Mouse (Mus musculus) embryonic facial prominence, embryonic 11.5 days (tissue): Measurements from ENCODE around the gene Tfrc. TPM values are rescaled to one million over a fixed set of nuclear protein-coding genes. Genes with fewer than 3 reads are reported as not detected.

ENCODE experiments used
- ATAC-seq: fragments of 200-750 bp; cut with Nextera tagmentation; replicated peaks from 2 replicates; pipeline ENCODE4 v1.8.0; 2017; ENCODE audit warnings: low read depth; ENCODE audit not compliant: insufficient number of reproducible peaks, low FRiP score, low TSS enrichment
- DNase-seq: peaks from one replicate; pipeline ENCODE4 v3.0.0-alpha.2; 2015; ENCODE audit warnings: low spot score
- H3K27ac ChIP-seq: fragments of 300-500 bp; sonication (generic); replicated peaks from 2 replicates; pipeline ENCODE4 v1.5.1; 2014; ENCODE audit warnings: mild to moderate bottlenecking, low read depth, low read length, control low read depth
- H3K27me3 ChIP-seq: fragments of 300-500 bp; sonication (generic); 2 replicates; pipeline ENCODE4 v1.6.1; 2014; ENCODE audit warnings: mild to moderate bottlenecking, low read length, moderate library complexity, mixed read lengths; ENCODE audit not compliant: control insufficient read depth, insufficient read depth
- H3K36me3 ChIP-seq: fragments of 300-500 bp; sonication (generic); replicated peaks from 2 replicates; pipeline ENCODE4 v1.6.1; 2014; ENCODE audit warnings: low read depth, mild to moderate bottlenecking, low read length, moderate library complexity, mixed read lengths; ENCODE audit not compliant: control insufficient read depth, insufficient read depth
- H3K4me1 ChIP-seq: fragments of 300-500 bp; sonication (generic); 2 replicates; pipeline ENCODE4 v1.6.1; 2014; ENCODE audit warnings: low read length, mixed read lengths; ENCODE audit not compliant: control insufficient read depth, insufficient read depth
- H3K4me2 ChIP-seq: fragments of 300-500 bp; sonication (generic); 2 replicates; pipeline ENCODE4 v1.6.1; 2014; ENCODE audit warnings: low read depth, mild to moderate bottlenecking, control low read depth, low read length, moderate library complexity
- H3K4me3 ChIP-seq: fragments of 300-500 bp; sonication (generic); 2 replicates; pipeline ENCODE4 v1.5.1; 2014; ENCODE audit warnings: low read depth, low read length, control low read depth
- H3K9ac ChIP-seq: fragments of 300-500 bp; sonication (generic); replicated peaks from 2 replicates; pipeline ENCODE4 v1.6.1; 2014; ENCODE audit warnings: mild to moderate bottlenecking, control low read depth, low read length
- H3K9me3 ChIP-seq: fragments of 300-500 bp; sonication (generic); replicated peaks from 2 replicates; pipeline ENCODE4 v1.6.1; 2016; ENCODE audit warnings: mild to moderate bottlenecking, low read length, inconsistent platforms, mixed read lengths; ENCODE audit not compliant: control insufficient read depth
- WGBS: fragments of 180-500 bp; shearing (Covaris S2); extraction: QIAGEN DNeasy Blood & Tissue Kit; methylation state at CpG from one replicate; pipeline ENCODE4 v1.1.7; 2014; 5-methylcytosine and 5-hydroxymethylcytosine counted together
- polyA plus RNA-seq: library from polyadenylated mRNA; unstranded; fragments of >200 nt; fragmentation: Nextera tagmentation; extraction: Ambion mirVana; gene quantifications from 2 replicates; pipeline ENCODE4 v1.2.1, GENCODE M21; 2014

Gene Tfrc
- polyA plus RNA-seq, 1 experiment from 2014 or later, result 63.2 TPM

DNA sequence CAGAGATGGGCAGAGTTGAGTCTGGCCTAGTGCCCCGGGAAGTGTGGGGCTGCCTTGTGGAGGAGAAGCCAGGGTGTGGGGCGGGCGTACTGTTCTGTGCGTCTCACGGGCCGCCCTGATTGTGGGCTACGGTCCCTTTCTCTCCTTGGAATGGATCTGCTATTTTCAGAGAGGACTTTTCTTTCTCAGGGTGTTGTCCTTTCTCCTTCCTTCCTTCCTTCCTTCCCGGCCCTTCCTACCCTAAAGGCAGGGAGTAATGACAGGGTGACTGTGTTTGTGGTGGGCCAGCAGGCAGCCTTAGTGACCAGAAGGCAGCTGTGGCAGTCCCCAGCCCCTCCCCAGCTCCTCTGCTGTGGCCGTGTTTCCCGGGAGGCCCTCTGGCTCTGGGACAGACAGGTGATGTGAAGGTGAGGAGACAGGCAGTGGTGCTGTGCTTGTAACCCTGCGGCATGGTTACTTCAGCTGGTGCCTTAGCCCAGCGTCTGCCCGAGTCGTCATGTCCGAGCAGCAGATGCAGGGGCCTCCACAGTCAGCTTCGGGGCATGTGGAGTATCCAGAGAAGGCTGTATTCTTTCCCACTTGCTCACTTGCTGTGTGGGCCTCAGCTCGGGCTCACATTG is 65.5 kb downstream of the Tfrc start:
- no peak overlapping the region for H3K9ac ChIP-seq
- no peak overlapping the region for H3K27ac ChIP-seq
- H3K4me1 ChIP-seq, result no peaks in the 10 kb centered on the region
- H3K4me3 ChIP-seq, result no peak overlapping the region
- DNase-seq (no peak), ATAC-seq (no peak)
- no peak overlapping the region for H3K4me2 ChIP-seq
- whole genome bisulfite sequencing, result 86% methylated on average over 17 of the region's 17 CpGs
- no peaks in the 10 kb centered on the region for H3K27me3 ChIP-seq
- no peaks in the 10 kb centered on the region; the same call in 1 of the 2 replicates for H3K36me3 ChIP-seq
- H3K9me3 ChIP-seq, result no peaks in the 10 kb centered on the region

DNA sequence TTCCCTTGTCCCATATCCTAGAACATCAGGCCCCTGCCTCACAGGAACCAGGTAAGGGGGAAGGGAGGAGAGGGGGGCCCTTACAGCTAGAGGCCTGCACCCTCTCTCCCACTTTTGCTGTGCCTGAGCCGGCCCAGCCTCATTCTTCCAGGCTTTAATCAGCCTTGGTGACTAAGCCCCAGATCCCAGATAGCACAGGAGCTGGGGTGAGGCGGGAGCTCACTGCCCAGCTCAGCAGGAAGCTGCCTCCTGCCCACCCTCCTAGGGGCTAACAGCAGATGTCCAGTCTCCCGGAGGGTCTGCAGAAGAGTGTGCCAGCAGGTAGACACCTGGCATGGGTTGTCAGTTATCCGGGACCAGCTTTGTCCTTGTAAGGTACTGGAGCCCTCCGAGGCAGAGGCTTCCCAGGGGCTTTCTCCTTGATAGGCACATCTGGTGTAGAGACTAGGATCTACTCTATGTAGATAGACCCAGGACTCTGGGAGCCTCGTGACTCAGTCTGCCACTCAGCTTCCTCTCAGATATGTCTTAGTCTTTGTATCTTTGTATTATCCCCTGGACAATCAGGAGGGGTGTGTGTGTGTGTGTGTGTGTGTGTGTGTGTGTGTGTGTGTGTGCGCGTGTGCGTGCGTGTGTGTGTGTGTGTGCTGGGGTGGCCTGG is 68.5 kb downstream of the Tfrc start:
- ATAC-seq (no peak), DNase-seq (no peak)
- Histone ChIP-seq H3K9ac (no peak overlapping the region), H3K36me3 (no peaks in the 10 kb centered on the region; the same call in 1 of the 2 replicates), H3K27ac (no peak overlapping the region), H3K4me2 (no peak overlapping the region), H3K27me3 (no peaks in the 10 kb centered on the region), H3K9me3 (no peaks in the 10 kb centered on the region), H3K4me1 (no peaks in the 10 kb centered on the region), H3K4me3 (no peak overlapping the region)
- WGBS, result 85% methylated on average over 10 of the region's 10 CpGs

DNA sequence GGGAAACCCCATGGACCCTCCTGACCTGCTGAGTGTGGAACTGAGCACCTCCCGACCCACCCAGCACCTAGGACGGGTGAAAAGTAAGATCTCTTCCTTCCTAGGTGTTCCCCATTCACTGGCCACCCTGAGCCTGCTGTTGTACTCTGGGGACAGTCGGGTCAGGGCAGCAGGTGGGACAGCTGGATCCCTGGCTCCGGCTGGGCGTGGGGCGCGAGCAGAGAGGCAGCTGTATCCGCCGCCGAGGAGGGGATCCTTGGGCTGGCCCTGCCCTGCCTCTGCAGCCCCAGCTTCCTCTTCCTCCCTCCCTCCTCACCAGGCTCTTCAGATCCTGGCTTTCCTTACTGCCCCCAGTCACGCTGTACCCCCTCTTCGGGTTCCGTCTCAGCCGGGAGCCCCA is 69.2 kb downstream of the Tfrc start:
- Histone ChIP-seq H3K27ac (no peak overlapping the region), H3K4me2 (no peak overlapping the region), H3K36me3 (no peaks in the 10 kb centered on the region; the same call in 1 of the 2 replicates), H3K9me3 (no peaks in the 10 kb centered on the region), H3K27me3 (no peaks in the 10 kb centered on the region), H3K4me3 (no peak overlapping the region), H3K9ac (no peak overlapping the region), H3K4me1 (no peaks in the 10 kb centered on the region)
- DNase-seq (no peak), ATAC-seq (no peak)
- WGBS, result 77% methylated on average over 14 of the region's 14 CpGs

- no peaks in the 10 kb centered on the region for H3K9me3 ChIP-seq
- ATAC-seq, result no peak
- H3K4me1 ChIP-seq, result no peaks in the 10 kb centered on the region
- no peaks in the 10 kb centered on the region for H3K27me3 ChIP-seq
- no peak overlapping the region for H3K4me2 ChIP-seq
- DNase-seq, result no peak
- no peak overlapping the region for H3K9ac ChIP-seq
- 90% methylated on average over 14 of the region's 14 CpGs for WGBS
- no peaks in the 10 kb centered on the region; the same call in 1 of the 2 replicates for H3K36me3 ChIP-seq
- no peak overlapping the region for H3K27ac ChIP-seq
- H3K4me3 ChIP-seq, result no peak overlapping the region
These were observed 70.1 kb downstream of the Tfrc start for GRCm38 (mm10) chr16:32678812-32679211.

- Histone ChIP-seq H3K9ac (no peak overlapping the region), H3K36me3 (no peaks in the 10 kb centered on the region; the same call in 1 of the 2 replicates), H3K4me2 (no peak overlapping the region), H3K4me3 (no peak overlapping the region), H3K27me3 (no peaks in the 10 kb centered on the region), H3K27ac (no peak overlapping the region), H3K9me3 (no peaks in the 10 kb centered on the region), H3K4me1 (no peaks in the 10 kb centered on the region)
- 88% methylated on average over 16 of the region's 16 CpGs for WGBS
- ATAC-seq (no peak), DNase-seq (no peak)
These were observed 71.3 kb downstream of the Tfrc start for GRCm38 (mm10) chr16:32679976-32680375.

GRCm38 (mm10) chr16:32680806-32681205 is 72.1 kb downstream of the Tfrc start:
- ATAC-seq (no peak; the same call in 1 of the 2 replicates), DNase-seq (no peak)
- no peaks in the 10 kb centered on the region for H3K9me3 ChIP-seq
- H3K27me3 ChIP-seq, result no peaks in the 10 kb centered on the region
- no peak overlapping the region for H3K4me3 ChIP-seq
- H3K27ac ChIP-seq, result no peak overlapping the region
- no peaks in the 10 kb centered on the region; the same call in 1 of the 2 replicates for H3K36me3 ChIP-seq
- no peaks in the 10 kb centered on the region for H3K4me1 ChIP-seq
- 89% methylated on average over 6 of the region's 6 CpGs for WGBS
- no peak overlapping the region for H3K9ac ChIP-seq
- H3K4me2 ChIP-seq, result no peak overlapping the region

DNA sequence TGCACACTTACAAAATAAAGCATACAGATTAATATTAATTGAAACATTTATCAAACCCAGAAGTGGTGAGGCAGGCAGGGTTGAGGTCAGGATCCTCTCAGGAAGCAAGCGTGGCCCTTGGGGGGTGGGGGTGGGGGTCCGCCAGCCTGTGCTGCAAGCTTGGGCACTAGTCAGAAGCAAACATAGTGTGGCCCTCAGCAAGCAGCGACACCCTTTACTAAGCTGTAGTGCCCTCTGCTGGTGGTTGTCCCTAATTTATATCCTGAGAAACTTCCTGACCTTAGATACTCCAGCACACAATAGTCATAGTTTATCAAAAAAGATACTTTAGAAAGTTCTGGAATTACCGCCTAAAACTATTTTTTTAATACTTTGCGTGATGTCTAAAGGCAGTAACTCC is 73.5 kb downstream of the Tfrc start:
- Histone ChIP-seq H3K36me3 (no peaks in the 10 kb centered on the region), H3K27me3 (no peaks in the 10 kb centered on the region), H3K4me2 (no peak overlapping the region), H3K4me1 (no peaks in the 10 kb centered on the region), H3K4me3 (no peak overlapping the region), H3K27ac (no peak overlapping the region), H3K9me3 (no peaks in the 10 kb centered on the region), H3K9ac (no peak overlapping the region)
- ATAC-seq (no peak), DNase-seq (peak; percentile 89)
- WGBS, result 33% methylated on average over 5 of the region's 5 CpGs
